Mouse (Mus musculus) hindbrain, embryonic 16.5 days (tissue): ENCODE data around the gene Klhdc4. TPM values are rescaled to one million over a fixed set of nuclear protein-coding genes. Genes with fewer than 3 reads are reported as not detected.
A peak's percentile ranks its signal among the peaks of the same experiment; 100 is the strongest.

Experiments used
- ATAC-seq: fragments of 200-750 bp; cut with Nextera tagmentation; 2 replicates; pipeline ENCODE4 v1.8.0; 2017; ENCODE audit warnings: moderate TSS enrichment, moderate library complexity
- H3K27ac ChIP-seq: fragments of 300-500 bp; sonication (generic); 2 replicates; pipeline ENCODE4 v1.5.1; 2014; ENCODE audit warnings: low read depth, mild to moderate bottlenecking, control low read depth, low read length, moderate library complexity
- H3K27me3 ChIP-seq: fragments of 300-500 bp; sonication (generic); replicated peaks from 2 replicates; pipeline ENCODE4 v1.6.1; 2014; ENCODE audit warnings: low read length; ENCODE audit not compliant: control insufficient read depth, insufficient read depth
- H3K36me3 ChIP-seq: fragments of 300-500 bp; sonication (generic); 2 replicates; pipeline ENCODE4 v1.6.1; 2014; ENCODE audit warnings: mild to moderate bottlenecking, low read length, moderate library complexity, mixed read lengths; ENCODE audit not compliant: control insufficient read depth, insufficient read depth
- H3K4me1 ChIP-seq: fragments of 300-500 bp; sonication (generic); 2 replicates; pipeline ENCODE4 v1.6.1; 2014; ENCODE audit warnings: low read depth, low read length; ENCODE audit not compliant: control insufficient read depth, insufficient read depth
- H3K4me2 ChIP-seq: fragments of 300-500 bp; sonication (generic); 2 replicates; pipeline ENCODE4 v1.6.1; 2014; ENCODE audit warnings: mild to moderate bottlenecking, low read length, control low read depth, moderate library complexity
- H3K4me3 ChIP-seq: fragments of 300-500 bp; sonication (generic); 2 replicates; pipeline ENCODE4 v1.5.1; 2014; ENCODE audit warnings: mild to moderate bottlenecking, low read length, control low read depth, moderate library complexity
- H3K9ac ChIP-seq: fragments of 300-500 bp; sonication (generic); 2 replicates; pipeline ENCODE4 v1.6.1; 2014; ENCODE audit warnings: low read depth, mild to moderate bottlenecking, control low read depth, low read length, moderate library complexity
- H3K9me3 ChIP-seq: fragments of 300-500 bp; sonication (generic); 2 replicates; pipeline ENCODE4 v1.6.1; 2014; ENCODE audit warnings: mild to moderate bottlenecking, low read length, moderate library complexity; ENCODE audit not compliant: control insufficient read depth
- WGBS: fragments of 180-500 bp; shearing (Covaris S2); extraction: QIAGEN DNeasy Blood & Tissue Kit; methylation state at CpG from one replicate; pipeline ENCODE4 v1.1.7; 2014; 5-methylcytosine and 5-hydroxymethylcytosine counted together
- polyA plus RNA-seq: library from polyadenylated mRNA; unstranded; fragments of >200 nt; fragmentation: Nextera tagmentation; extraction: Ambion mirVana; gene quantifications from 2 replicates; pipeline ENCODE4 v1.2.1, GENCODE M21; 2015

Klhdc4 gene
- polyA plus RNA-seq = 42.1 and 44.5 TPM in 2 replicates

DNA sequence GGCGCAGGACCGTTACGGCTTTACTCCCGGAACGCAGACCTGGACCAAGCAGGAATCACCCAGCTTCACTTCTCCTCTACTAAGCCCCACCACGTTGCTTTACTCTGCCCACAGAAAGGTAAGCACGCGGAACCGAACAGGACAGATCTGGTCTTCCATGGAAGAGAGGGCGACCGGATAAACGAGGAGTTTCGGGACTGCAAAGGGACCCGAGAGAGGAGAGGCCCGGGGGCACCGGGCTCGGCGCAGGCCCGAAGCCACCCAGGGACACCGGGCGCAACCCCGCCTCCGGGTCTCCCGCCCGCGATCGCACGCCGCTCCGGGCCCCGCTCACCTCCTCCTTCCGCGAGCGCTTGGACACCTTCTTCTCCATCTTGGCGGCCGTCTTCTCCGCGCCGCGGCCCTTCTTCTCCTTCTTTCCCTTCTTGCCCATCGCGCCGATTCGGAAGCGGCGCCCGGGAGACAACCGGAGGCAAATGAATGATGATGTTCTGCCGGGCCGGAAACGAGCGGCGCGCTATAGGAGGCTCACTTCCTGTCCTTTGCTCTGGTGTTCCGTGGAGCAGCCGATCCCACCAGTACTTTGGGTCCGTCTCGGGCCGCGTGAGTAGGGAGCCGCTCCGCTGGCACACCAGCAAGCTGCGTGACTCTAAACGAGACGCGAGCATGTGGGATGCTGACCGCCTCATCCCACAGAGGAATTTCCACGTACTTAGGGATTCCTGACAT is at the start of gene Klhdc4:
Klhdc4 (minus strand) TSS at position 522 of the 729 bp plus-strand sequence.
- WGBS = under 1% methylated on average over 68 of the region's 68 CpGs
- peak within 1 kb of the TSS; percentile 60 for H3K4me3 ChIP-seq
- peak; percentile 97 for ATAC-seq
- no peaks in the 10 kb centered on the region for H3K27me3 ChIP-seq
- H3K27ac ChIP-seq = peak within 1 kb of the TSS; percentile 81
- no peaks in the 10 kb centered on the region for H3K9me3 ChIP-seq
- H3K36me3 ChIP-seq = no peaks in the 10 kb centered on the region
- H3K4me2 ChIP-seq = peak within 1 kb of the TSS; percentile 92
- H3K9ac ChIP-seq = peak within 1 kb of the TSS; percentile 71
- peaks cover 16% of the 10 kb centered on the region for H3K4me1 ChIP-seq

DNA sequence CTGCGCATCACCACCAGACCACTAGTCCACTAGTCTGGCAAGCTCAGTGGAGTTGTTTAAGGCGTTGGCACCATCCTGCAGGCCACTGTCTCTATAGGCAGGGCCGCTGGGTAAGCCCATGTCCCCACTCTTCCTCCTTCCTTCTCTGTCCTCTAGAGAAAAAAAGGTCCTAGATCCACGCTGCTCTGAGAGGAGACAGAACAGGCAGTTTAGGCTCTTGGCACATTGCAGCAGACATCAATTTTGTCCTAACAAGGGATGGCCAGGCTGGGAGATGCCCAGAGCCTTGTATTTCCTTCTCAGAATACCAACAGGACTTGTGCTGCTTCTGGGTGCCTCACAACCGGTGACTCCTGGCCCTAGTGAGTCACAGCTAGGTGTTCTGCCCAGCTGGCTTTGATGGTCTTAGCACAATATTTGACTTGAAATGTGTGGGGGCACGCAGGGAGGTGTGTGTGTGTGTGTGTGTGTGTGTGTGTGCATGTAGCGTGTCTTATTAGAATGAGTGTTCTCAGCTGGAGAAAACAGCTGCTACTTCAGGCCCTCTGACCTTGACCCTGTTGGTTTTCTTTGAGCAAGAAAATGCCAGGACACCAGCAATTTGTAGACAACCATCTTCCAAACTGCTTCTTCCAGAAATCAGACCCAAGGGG is 48.6 kb upstream of the Klhdc4 start:
- H3K36me3 ChIP-seq = peaks cover 10% of the 10 kb centered on the region
- WGBS = 79% methylated on average over 7 of the region's 7 CpGs
- ATAC-seq = no peak
- no peak overlapping the region for H3K4me3 ChIP-seq
- H3K27me3 ChIP-seq = no peaks in the 10 kb centered on the region
- no peak overlapping the region for H3K4me2 ChIP-seq
- H3K9me3 ChIP-seq = no peaks in the 10 kb centered on the region
- no peak overlapping the region for H3K9ac ChIP-seq
- no peak overlapping the region for H3K27ac ChIP-seq
- H3K4me1 ChIP-seq = no peaks in the 10 kb centered on the region; the same call in none of the 2 replicates

DNA sequence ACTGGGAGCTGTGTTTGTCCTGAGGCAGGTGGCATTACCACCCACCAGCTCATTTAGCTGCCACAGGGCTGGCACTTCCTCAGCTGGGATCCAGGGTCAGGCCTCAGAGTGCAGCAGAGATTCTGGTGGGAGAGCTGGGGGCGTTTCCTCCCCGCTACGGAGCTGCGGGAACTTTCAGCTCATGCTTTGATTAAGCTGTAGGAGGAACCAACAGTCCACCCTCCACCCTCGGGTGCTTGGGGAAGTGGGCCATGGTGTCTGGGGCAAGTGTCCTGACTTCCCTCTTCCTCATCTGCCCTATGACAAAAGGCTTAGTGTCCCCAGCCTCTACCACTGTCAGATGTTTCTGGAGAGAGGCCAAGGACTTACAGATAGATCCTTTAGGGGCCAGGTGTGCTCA is 47.8 kb upstream of the Klhdc4 start:
- WGBS = 83% methylated on average over 5 of the region's 5 CpGs
- Histone ChIP-seq H3K36me3 (peaks cover 5% of the 10 kb centered on the region), H3K4me3 (no peak overlapping the region), H3K4me1 (peaks cover under 1% of the 10 kb centered on the region), H3K27me3 (no peaks in the 10 kb centered on the region), H3K9me3 (no peaks in the 10 kb centered on the region), H3K4me2 (no peak overlapping the region), H3K9ac (no peak overlapping the region), H3K27ac (no peak overlapping the region)
- no peak for ATAC-seq

DNA sequence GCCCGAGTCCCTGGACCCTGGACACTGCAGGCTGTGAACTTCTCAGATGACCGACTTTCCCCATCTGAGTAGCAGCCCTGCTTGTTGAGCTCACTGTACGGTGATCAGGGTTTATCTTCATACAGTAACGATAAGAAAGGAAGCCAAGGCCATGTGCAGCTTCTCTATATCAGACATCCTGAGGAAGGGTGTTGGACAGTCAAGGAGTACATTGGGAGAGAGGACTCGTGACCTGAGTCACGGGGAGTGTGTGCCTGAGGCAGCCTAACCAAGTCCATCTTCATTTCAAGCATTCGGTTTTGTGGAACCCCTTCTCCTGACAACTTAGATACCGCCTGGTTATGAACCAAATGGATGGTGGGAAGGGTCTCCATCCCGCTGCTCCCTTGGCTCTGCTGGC is 46.1 kb upstream of the Klhdc4 start:
- Histone ChIP-seq H3K27me3 (no peaks in the 10 kb centered on the region), H3K4me3 (no peak overlapping the region), H3K9me3 (no peaks in the 10 kb centered on the region), H3K4me1 (peaks cover 5% of the 10 kb centered on the region; the same call in 1 of the 2 replicates), H3K9ac (no peak overlapping the region), H3K36me3 (no peaks in the 10 kb centered on the region), H3K4me2 (no peak overlapping the region), H3K27ac (no peak overlapping the region)
- WGBS = 86% methylated on average over 9 of the region's 9 CpGs
- no peak for ATAC-seq

DNA sequence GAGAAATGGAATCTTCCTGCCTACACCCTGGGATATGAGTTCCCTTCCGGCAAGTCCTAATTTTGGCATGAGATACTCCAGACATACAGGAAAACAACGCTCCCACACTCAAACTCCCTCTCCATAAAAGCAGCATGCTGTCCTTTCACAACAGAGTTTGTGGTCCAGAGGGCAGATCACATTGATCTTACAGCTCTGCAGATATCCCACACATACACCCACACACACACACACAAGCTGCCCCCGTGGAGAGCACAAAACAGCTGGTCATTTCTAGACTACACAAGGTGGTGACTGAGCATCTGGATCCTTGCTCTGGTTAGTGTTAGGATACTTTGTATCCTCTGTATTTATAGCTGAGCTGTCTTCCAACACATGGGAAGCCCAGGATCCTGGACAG is 45.7 kb upstream of the Klhdc4 start:
- H3K4me2 ChIP-seq = no peak overlapping the region
- ATAC-seq = no peak
- H3K9ac ChIP-seq = no peak overlapping the region
- H3K27me3 ChIP-seq = no peaks in the 10 kb centered on the region
- H3K9me3 ChIP-seq = no peaks in the 10 kb centered on the region
- WGBS = 81% methylated on average over 3 of the region's 3 CpGs
- peaks cover 5% of the 10 kb centered on the region; the same call in 1 of the 2 replicates for H3K4me1 ChIP-seq
- H3K36me3 ChIP-seq = no peaks in the 10 kb centered on the region
- H3K4me3 ChIP-seq = no peak overlapping the region
- H3K27ac ChIP-seq = no peak overlapping the region

DNA sequence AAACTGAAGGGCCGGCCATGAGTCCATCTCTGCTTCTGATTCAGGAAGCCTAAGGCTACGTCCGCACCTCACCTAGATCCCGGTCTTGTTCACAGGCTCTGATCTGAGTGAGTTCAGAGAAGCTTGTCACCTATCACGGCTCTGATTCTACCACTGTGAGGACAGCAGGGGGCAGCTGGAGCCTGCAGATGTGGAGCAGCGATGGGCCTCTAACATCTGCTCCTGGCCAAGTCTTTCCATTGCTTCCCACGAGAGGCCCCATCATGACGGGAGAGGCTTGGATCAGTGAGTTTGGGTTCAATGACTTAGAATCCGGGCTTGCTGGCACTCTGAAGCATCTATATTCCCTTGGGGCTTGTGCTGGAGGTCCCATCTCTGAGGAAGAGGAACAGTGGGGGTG is 44.7 kb upstream of the Klhdc4 start:
- ATAC-seq = no peak
- H3K4me2 ChIP-seq = no peak overlapping the region
- H3K4me1 ChIP-seq = peaks cover 5% of the 10 kb centered on the region; the same call in 1 of the 2 replicates
- no peaks in the 10 kb centered on the region for H3K9me3 ChIP-seq
- no peaks in the 10 kb centered on the region for H3K36me3 ChIP-seq
- no peak overlapping the region for H3K27ac ChIP-seq
- H3K9ac ChIP-seq = no peak overlapping the region
- H3K4me3 ChIP-seq = no peak overlapping the region
- WGBS = 73% methylated on average over 9 of the region's 9 CpGs
- H3K27me3 ChIP-seq = no peaks in the 10 kb centered on the region

DNA sequence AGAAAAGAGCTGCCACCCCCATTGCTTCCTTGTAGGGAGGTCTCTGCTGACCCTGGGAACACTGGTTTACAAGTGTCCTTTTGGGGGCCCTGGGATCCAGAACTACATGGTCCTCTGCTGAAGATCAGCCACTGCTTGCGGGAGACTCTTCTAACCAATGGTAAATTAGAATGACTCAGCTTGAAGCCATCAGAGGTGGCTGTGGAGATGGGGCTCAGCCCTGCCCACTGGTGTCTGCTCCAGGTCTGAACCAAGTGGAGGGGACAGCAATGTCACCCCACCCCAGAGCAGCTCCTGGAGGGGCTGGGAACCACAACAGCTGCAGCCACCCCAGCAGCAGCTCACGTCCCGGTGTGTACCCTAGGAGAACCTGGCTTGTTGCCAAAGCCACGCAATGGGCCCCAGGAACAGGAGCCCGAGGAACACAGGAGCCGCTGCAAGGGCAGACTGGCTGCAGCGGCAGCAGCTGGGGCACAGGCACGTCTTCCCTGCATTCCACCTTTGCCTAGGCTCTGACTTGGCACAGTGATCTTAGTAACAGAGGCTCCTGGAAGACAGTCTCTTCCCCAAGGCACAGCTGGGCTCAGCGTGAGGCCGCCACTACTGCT is 42.6 kb upstream of the Klhdc4 start:
- no peak overlapping the region for H3K4me2 ChIP-seq
- H3K36me3 ChIP-seq = no peaks in the 10 kb centered on the region
- no peaks in the 10 kb centered on the region for H3K9me3 ChIP-seq
- H3K27ac ChIP-seq = no peak overlapping the region
- WGBS = 27% methylated on average over 10 of the region's 10 CpGs
- peak; percentile 45; the same call in 1 of the 2 replicates for ATAC-seq
- H3K4me3 ChIP-seq = no peak overlapping the region
- H3K27me3 ChIP-seq = no peaks in the 10 kb centered on the region
- peaks cover 5% of the 10 kb centered on the region; the same call in 1 of the 2 replicates for H3K4me1 ChIP-seq
- H3K9ac ChIP-seq = no peak overlapping the region

DNA sequence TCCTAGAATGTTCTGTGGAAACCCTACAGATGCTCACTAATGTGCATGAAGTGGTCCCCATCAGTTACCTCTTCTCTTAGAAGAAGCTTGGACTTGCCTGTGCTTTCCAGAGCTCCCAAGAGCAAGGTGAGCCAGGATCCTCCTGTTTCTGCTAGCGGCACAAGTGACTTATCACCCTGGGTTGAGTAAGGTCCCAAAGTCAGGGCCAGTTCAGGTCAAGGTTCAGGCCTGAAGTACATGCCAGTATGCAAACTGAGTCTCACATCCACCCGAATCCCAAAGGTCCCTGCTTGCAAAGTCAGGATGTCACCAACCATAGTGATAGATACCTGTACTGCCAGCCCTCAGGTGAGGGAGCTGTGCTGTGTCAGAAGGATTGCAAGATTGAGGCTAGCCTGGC is 40.8 kb upstream of the Klhdc4 start:
- no peaks in the 10 kb centered on the region for H3K36me3 ChIP-seq
- WGBS = 92% methylated on average over 2 of the region's 2 CpGs

DNA sequence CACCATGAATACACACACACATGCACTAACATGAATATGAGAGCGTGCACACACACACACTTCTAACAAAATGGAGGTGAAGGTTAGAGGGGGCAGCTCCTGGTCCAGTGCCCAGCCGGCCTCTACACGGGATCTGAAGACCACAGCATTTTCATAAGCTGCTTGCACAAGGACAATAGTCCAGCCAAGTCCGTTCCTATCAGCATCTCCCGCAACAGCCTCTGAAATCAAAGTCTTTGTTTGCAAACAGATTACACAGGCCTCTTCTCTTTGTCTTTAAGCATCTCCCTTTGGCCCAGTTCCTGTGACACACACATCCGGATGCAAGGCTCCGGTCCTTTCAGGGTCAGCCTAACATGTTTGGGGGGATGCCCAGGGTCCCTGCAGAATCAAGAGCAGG is 39.5 kb upstream of the Klhdc4 start:
- H3K4me2 ChIP-seq = no peak overlapping the region
- no peak overlapping the region for H3K4me3 ChIP-seq
- no peaks in the 10 kb centered on the region for H3K27me3 ChIP-seq
- 86% methylated on average over 7 of the region's 7 CpGs for WGBS
- no peak overlapping the region for H3K9ac ChIP-seq
- H3K9me3 ChIP-seq = no peaks in the 10 kb centered on the region
- H3K36me3 ChIP-seq = no peaks in the 10 kb centered on the region
- no peak for ATAC-seq
- H3K27ac ChIP-seq = no peak overlapping the region
- peaks cover 5% of the 10 kb centered on the region; the same call in 1 of the 2 replicates for H3K4me1 ChIP-seq

More for the DNA sequence above, 40.8 kb upstream of the Klhdc4 start:
- Histone ChIP-seq H3K27me3 (no peaks in the 10 kb centered on the region), H3K4me1 (peaks cover 5% of the 10 kb centered on the region; the same call in 1 of the 2 replicates), H3K9ac (no peak overlapping the region), H3K4me3 (no peak overlapping the region), H3K27ac (no peak overlapping the region), H3K4me2 (no peak overlapping the region), H3K9me3 (no peaks in the 10 kb centered on the region)
- ATAC-seq = no peak
